Mouse (Mus musculus) adrenal gland, adult 2 months (tissue): ENCODE data around the gene Atp6ap2. TPM values are rescaled to one million over a fixed set of nuclear protein-coding genes. Genes with fewer than 3 reads are reported as not detected.

ENCODE experiments used
- polyA plus RNA-seq: library from polyadenylated mRNA; depleted of rRNA; stranded (reverse); fragments of >200 nt; gene quantifications from 2 replicates; pipeline ENCODE4 v1.2.3, GENCODE M21; 2012; rRNA removed
- total RNA-seq, 2 experiments: library from RNA; stranded (reverse); gene quantifications; 2 replicates each; pipeline ENCODE4 v1.2.3; 2021

Atp6ap2 gene
- total and polyA plus RNA-seq, 3 experiments: 5.2 to 64.3 (median 47.0) TPM

Other genes starting within 250 kb of the Atp6ap2 start
- gene 1810030O07Rik, start 85.9 kb downstream of the Atp6ap2 start, total RNA-seq: 10 to 100 TPM; 21.7 to 31.0 TPM
- gene 1810030O07Rik, start 85.9 kb downstream of the Atp6ap2 start, polyA plus RNA-seq: 12.1 and 12.8 TPM in 2 replicates
- 10 to 100 TPM; 19.6 to 24.1 TPM for gene Med14, start 174.3 kb downstream of the Atp6ap2 start, total RNA-seq
- gene Med14, start 174.3 kb downstream of the Atp6ap2 start, polyA plus RNA-seq: 5.9 and 6.8 TPM in 2 replicates